Mouse (Mus musculus): Measurements from ENCODE around the gene Kbtbd3. TPM values are rescaled to one million over a fixed set of nuclear protein-coding genes. Genes with fewer than 3 reads are reported as not detected.

Gene Kbtbd3
- polyA plus RNA-seq (2015; fragmentation: Nextera tagmentation; extraction: Ambion mirVana) = 9.3 and 10.1 TPM in 2 replicates

DNA sequence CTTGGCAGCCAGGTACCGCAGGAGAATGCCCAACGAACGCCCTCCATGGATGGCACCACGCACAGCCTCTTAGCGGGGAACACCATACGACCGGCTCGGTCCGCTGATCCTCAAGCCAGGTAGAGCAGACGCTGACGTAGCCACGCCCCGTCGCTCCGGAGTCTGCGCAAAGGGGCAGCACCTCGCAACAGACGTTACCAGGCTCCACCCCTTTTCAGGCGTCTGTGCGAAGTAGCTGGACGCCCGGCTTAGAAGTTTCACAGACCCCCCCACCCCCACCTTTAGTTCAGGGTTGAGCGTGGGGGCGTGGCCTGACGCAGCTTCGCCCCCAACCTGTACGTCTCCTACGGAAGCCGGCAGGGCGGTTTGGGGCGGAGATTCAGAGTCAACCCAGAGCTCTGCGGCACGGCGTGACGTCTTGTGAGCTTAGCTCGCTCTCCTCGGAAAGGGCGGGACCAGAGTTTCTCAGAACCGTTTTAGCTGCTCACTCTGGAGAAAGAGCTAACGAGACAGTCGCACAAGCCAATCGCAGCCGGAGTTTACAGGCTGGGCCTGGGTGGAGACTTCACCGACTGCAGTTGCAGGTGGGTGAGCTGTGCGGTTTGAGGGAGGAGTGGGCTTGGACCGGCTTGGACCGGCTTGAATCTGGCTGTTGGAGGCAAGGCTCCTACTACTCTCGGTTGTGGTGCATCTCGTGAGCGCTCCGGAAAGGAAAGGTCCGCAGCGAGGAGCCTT is at the start of gene Kbtbd3, which contains the start of gene Aasdhppt:
Kbtbd3 (plus strand) TSS at position 483 of the 735 bp plus-strand sequence.
Aasdhppt (minus strand) TSS at position 121 of the 735 bp plus-strand sequence.
- ATAC-seq (replicated peaks) = peak; percentile 99
- H3K9me3 ChIP-seq = no peaks in the 10 kb centered on the region
- H3K9ac ChIP-seq (replicated peaks) = peak within 1 kb of the TSS; percentile 64
- H3K36me3 ChIP-seq = no peaks in the 10 kb centered on the region
- WGBS = under 1% methylated on average over 53 of the region's 53 CpGs
- no peaks in the 10 kb centered on the region for H3K27me3 ChIP-seq
- H3K27ac ChIP-seq (replicated peaks) = peak within 1 kb of the TSS; percentile 87
- H3K4me1 ChIP-seq = peaks cover 24% of the 10 kb centered on the region
- peak within 1 kb of the TSS; percentile 84 for H3K4me3 ChIP-seq
- H3K4me2 ChIP-seq (replicated peaks) = peak within 1 kb of the TSS; percentile 67

DNA sequence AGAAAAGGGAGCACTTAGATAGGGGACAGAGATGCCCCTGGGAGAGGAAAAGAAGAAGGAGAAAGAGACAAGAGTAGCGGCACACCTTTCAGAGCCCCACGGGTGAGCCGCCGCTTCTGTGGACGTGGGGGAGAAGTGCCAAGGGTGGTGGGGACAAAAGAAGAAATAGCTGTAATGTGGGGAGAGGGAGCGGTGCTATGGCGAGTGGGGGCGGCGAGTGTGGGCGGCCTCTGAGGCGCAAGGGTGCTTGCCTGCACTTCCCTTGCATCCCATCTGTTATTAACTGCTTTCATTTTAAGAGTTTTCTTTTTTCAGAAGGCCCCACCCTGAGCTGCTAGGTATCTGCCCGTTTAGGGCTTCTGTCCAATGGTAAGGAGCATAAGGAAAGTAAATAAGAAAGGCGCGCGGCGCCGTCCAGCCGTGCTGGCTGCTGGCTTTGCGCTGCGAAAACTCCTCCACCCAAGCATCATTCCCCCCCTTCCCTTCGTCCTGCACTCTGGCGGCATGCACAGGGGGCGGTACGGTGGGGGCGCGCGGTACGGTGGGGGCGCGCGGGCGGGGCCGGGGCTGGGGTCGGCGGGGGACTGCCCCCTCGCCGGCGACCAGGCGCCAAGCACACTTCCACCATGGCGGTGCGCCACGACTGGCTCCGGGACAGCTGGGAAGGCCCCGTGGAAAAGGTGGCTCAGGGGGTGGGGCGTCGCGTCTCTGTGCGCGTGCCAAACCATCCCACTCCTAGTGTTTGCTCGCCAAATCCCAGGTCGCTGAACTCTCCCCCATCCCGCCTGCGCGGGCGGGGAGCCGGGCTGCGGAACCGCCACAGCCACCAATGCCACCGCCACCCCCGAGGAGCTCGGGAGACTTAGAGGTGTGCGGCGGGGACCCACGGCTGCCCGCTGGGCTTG is 49.5 kb upstream of the Kbtbd3 start:
- no peak overlapping the region for H3K9ac ChIP-seq (replicated peaks)
- 54% methylated on average over 64 of the region's 65 CpGs for WGBS

DNA sequence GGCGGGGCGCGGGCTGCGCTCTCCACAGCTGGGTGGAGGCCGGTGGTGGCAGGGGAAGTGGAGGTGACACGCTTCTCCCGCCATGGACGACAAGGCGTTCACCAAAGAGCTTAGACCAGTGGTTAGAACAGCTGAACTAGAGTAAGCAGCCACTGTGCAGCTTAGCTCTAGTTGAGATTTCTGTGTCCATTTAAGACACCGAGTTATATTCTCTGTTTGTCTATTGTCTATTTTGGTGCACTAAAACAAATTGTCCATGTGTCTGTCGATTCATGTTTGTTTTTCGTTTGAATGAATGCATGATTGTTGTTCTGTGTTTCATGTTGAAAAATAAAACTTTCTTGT is 48.9 kb upstream of the Kbtbd3 start:
- H3K27ac ChIP-seq (replicated peaks) = no peak overlapping the region
- H3K9ac ChIP-seq (replicated peaks) = no peak overlapping the region
- H3K27me3 ChIP-seq = no peaks in the 10 kb centered on the region
- peak overlapping the region; percentile 34 for H3K4me3 ChIP-seq
- 68% methylated on average over 12 of the region's 12 CpGs for WGBS
- H3K4me2 ChIP-seq (replicated peaks) = 0 out of 2 replicates have a peak overlapping the region, but pooled peaks have one; percentile 8
- H3K9me3 ChIP-seq = peaks cover 10% of the 10 kb centered on the region; the same call in 1 of the 2 replicates
- no peaks in the 10 kb centered on the region for H3K4me1 ChIP-seq
- ATAC-seq (replicated peaks) = no peak
- H3K36me3 ChIP-seq = no peaks in the 10 kb centered on the region

More for the DNA sequence above, 49.5 kb upstream of the Kbtbd3 start:
- 0 out of 2 replicates have a peak overlapping the region, but pooled peaks have one; percentile 8 for H3K4me2 ChIP-seq (replicated peaks)
- no peaks in the 10 kb centered on the region for H3K36me3 ChIP-seq
- H3K27me3 ChIP-seq = no peaks in the 10 kb centered on the region
- H3K9me3 ChIP-seq = peaks cover 10% of the 10 kb centered on the region; the same call in 1 of the 2 replicates
- ATAC-seq (replicated peaks) = peak; percentile 61
- no peaks in the 10 kb centered on the region for H3K4me1 ChIP-seq
- peak overlapping the region; percentile 34 for H3K4me3 ChIP-seq
- no peak overlapping the region for H3K27ac ChIP-seq (replicated peaks)

DNA sequence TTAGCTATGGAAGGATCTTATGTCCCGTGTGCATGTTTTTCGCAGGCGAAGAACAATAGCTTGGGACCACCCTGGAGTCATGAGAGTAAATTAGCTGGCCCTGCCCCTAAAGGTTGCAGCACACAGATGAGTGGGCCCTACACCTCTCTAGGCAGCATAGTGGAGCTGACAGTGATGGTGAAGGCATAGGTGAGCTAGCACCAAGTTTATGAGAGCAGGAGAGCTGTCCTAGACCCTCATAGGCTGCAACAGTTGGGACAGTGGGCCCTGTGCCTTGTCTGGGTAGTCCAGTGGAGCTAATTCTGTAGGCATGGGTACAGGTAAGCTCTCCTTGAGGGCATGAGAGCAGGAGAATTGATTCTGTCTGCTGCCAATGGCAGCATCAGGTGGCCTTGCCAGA is 42.8 kb upstream of the Kbtbd3 start:
- Histone ChIP-seq H3K9ac (replicated peaks) (no peak overlapping the region), H3K4me1 (no peaks in the 10 kb centered on the region), H3K4me3 (no peak overlapping the region), H3K27ac (replicated peaks) (no peak overlapping the region), H3K27me3 (no peaks in the 10 kb centered on the region), H3K9me3 (no peaks in the 10 kb centered on the region), H3K36me3 (no peaks in the 10 kb centered on the region), H3K4me2 (replicated peaks) (no peak overlapping the region)
- 0 out of 2 replicates have a peak, but pooled peaks have one; percentile 16 for ATAC-seq (replicated peaks)
- 95% methylated on average over 3 of the region's 3 CpGs for WGBS

DNA sequence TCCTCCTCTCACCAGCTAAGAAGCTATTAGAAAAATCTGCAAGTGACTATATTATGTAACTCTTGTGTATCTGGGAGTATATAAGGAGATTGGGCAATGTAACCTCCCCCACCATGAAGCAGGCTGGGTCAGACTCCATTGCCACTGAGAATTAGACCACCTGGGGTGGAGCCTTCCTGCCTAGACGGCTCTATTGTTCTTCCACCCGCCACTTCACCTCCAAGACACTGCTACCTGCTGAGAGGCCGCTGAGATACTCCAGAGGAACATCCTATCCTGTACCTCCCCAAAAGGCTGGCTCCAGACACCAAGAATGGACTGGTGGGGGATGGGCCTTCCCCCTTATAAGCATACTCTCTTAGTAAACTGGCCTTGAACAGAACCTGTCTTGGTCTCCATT is 25.8 kb upstream of the Kbtbd3 start:
- Histone ChIP-seq H3K9me3 (no peaks in the 10 kb centered on the region), H3K27ac (replicated peaks) (no peak overlapping the region), H3K36me3 (peaks cover 6% of the 10 kb centered on the region), H3K4me2 (replicated peaks) (no peak overlapping the region), H3K4me3 (no peak overlapping the region), H3K9ac (replicated peaks) (no peak overlapping the region), H3K27me3 (no peaks in the 10 kb centered on the region), H3K4me1 (no peaks in the 10 kb centered on the region)
- WGBS = 4% methylated on average over 3 of the region's 3 CpGs
- ATAC-seq (replicated peaks) = 0 out of 2 replicates have a peak, but pooled peaks have one; percentile 16

DNA sequence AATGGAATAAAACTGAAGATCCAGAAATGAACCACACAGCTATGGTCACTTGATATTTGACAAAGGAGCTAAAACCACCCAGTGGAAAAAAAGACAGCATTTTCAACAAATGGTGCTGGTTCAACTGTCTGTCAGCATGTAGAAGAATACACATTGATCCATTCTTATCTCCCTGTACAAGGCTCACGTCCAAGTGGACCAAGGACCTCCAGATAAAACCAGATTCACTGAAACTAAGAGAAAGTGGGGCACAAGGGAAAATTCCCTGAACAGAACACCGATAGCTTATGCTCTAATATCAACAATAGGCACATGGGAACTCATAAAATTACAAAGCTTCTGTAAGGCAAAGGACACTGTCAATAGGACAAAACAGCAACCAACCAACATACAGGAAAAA is 9.2 kb upstream of the Kbtbd3 start:
- no peaks in the 10 kb centered on the region for H3K4me1 ChIP-seq
- no peak overlapping the region for H3K27ac ChIP-seq (replicated peaks)
- 93% methylated on average over 2 of the region's 2 CpGs for WGBS
- no peak overlapping the region for H3K4me2 ChIP-seq (replicated peaks)
- no peaks in the 10 kb centered on the region for H3K9me3 ChIP-seq
- no peak overlapping the region for H3K4me3 ChIP-seq
- ATAC-seq (replicated peaks) = no peak
- H3K36me3 ChIP-seq = peaks cover 21% of the 10 kb centered on the region
- no peaks in the 10 kb centered on the region for H3K27me3 ChIP-seq
- H3K9ac ChIP-seq (replicated peaks) = no peak overlapping the region

DNA sequence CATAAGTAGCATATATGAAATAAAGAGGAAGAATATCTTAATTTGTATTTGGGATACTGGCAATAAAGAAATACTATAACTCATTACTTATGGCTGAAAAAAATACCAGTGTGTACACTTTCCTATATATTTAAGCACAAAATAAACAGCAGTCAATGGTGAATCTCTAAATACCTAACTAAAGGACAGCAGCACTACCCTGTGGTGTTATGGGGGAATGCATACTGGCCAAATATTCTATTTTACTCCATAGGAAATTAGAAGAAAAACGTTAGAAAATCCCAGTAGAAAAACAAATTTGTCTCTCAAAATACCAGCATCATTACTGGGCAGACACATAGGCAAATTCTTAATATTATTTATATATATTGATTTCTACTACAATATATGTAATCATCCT is 4.8 kb upstream of the Kbtbd3 start:
- no peak overlapping the region for H3K27ac ChIP-seq (replicated peaks)
- no peaks in the 10 kb centered on the region for H3K27me3 ChIP-seq
- no peak overlapping the region for H3K9ac ChIP-seq (replicated peaks)
- no peak overlapping the region for H3K4me2 ChIP-seq (replicated peaks)
- ATAC-seq (replicated peaks) = no peak
- H3K4me3 ChIP-seq = no peak overlapping the region
- WGBS = 54% methylated on average over 1 of the region's 1 CpGs
- peaks cover 17% of the 10 kb centered on the region for H3K4me1 ChIP-seq
- H3K36me3 ChIP-seq = peaks cover 14% of the 10 kb centered on the region; the same call in 1 of the 2 replicates
- H3K9me3 ChIP-seq = no peaks in the 10 kb centered on the region

DNA sequence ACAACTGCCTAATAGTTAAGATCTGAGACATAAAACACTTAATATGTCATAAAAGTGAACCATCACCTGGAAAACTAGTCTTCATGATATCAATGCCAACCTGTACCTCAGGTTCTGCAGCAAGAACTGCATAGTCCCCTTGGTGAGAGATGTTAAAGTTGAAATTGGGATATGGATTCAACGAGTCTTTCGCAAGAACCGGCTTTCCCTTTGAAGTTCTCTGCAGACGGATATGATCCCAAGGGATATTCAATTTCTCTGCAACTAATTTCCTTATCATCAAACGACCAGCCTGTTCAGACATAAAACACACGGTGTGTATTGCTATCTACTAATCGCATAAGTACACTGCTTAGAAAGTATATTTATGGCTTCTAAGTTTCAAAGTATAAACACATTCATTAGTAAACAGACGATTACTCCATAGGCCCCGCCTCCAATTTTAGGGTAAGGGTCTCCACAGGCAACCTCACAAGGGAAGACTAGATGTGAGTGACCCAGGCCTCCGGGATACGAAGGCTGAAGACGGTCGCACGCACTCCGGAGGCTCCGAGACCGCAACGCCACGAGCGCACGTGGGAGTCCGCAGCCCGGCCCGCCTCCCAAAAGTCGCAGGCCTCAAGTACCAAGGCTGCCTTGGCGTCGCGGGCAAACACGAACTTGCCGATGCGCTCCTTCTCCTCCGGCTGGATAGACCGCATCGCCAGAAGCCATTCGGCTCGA is 844 bp upstream of the Kbtbd3 start:
- no peaks in the 10 kb centered on the region for H3K9me3 ChIP-seq
- H3K27ac ChIP-seq (replicated peaks) = peak overlapping the region; percentile 87
- peaks cover 24% of the 10 kb centered on the region for H3K4me1 ChIP-seq
- no peaks in the 10 kb centered on the region for H3K27me3 ChIP-seq
- H3K36me3 ChIP-seq = no peaks in the 10 kb centered on the region
- ATAC-seq (replicated peaks) = no peak
- H3K9ac ChIP-seq (replicated peaks) = peak overlapping the region; percentile 64
- peak overlapping the region; percentile 67 for H3K4me2 ChIP-seq (replicated peaks)
- H3K4me3 ChIP-seq = peak overlapping the region; percentile 84
- WGBS = under 1% methylated on average over 36 of the region's 36 CpGs

DNA sequence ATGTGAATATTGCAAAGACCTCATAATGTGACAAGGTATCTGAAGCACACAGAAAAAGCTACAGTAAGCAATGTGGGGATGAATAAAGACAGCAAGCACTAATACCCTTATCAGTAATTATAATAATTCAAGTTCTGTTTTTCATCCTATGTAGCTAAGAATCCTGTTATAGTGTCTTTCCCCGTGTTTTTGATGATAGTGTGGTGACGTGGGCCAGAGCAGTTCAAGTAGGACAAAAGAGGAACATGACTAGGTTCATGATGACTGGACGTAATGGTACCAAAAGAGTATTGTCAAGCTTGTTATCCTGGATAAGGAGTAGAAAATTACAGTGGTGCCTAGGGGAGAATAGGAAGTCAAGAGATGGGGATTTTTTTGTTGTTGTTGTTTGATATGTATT is 1.1 kb downstream of the Kbtbd3 start:
- no peaks in the 10 kb centered on the region for H3K36me3 ChIP-seq
- ATAC-seq (replicated peaks) = no peak
- WGBS = 72% methylated on average over 3 of the region's 3 CpGs
- no peaks in the 10 kb centered on the region for H3K9me3 ChIP-seq
- H3K4me2 ChIP-seq (replicated peaks) = peak overlapping the region; percentile 67
- H3K4me1 ChIP-seq = peaks cover 24% of the 10 kb centered on the region
- H3K4me3 ChIP-seq = peak overlapping the region; percentile 84
- H3K9ac ChIP-seq (replicated peaks) = peak overlapping the region; percentile 64
- peak overlapping the region; percentile 87 for H3K27ac ChIP-seq (replicated peaks)
- no peaks in the 10 kb centered on the region for H3K27me3 ChIP-seq

DNA sequence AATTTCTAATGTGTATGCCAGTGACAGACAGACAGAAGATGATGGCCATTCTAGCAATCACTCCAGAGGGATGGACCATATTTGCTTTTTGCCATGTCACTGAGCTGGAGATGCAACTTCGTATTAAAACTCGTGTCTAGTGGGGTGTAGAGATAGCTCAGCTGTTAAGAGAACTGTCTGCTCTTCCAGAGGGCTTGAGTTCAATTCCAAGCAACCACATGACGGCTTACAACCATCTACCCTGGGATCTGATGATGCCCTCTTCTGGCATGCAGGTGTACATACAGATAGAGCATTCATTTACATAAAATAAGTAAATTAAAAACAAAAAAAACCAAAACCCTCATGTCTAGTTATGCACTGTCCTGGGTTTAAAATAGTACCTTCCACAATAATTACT is 1.5 kb downstream of the Kbtbd3 start:
- H3K27ac ChIP-seq (replicated peaks) = no peak overlapping the region
- no peaks in the 10 kb centered on the region for H3K9me3 ChIP-seq
- no peak overlapping the region for H3K4me3 ChIP-seq
- ATAC-seq (replicated peaks) = no peak
- no peaks in the 10 kb centered on the region for H3K36me3 ChIP-seq
- H3K27me3 ChIP-seq = no peaks in the 10 kb centered on the region
- H3K4me2 ChIP-seq (replicated peaks) = no peak overlapping the region
- WGBS = 79% methylated on average over 3 of the region's 3 CpGs
- H3K9ac ChIP-seq (replicated peaks) = 0 out of 2 replicates have a peak overlapping the region, but pooled peaks have one; percentile 64
- H3K4me1 ChIP-seq = peaks cover 23% of the 10 kb centered on the region

DNA sequence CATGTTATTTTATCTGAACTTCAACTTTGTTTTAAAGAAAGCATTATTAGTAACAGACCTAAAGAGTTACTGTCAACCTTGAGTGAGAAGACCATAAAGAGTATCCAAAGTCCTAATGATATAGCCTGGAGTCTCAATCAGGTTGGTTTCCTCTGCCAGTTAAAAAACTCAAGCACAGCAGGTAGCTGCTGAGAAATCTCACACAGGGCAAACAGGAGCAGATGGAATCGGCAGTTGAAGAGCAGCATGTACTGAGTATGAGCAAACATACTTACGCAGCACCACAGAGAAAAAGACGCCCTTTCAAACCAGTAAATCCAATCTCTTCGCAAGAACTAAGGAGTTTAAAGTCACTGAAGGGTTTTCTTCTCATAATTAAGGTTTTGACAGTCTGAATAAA is 4.3 kb downstream of the Kbtbd3 start:
- Histone ChIP-seq H3K36me3 (0 out of 2 replicates have a peak, but pooled peaks cover 3% of the 10 kb centered on the region), H3K4me3 (no peak overlapping the region), H3K9me3 (no peaks in the 10 kb centered on the region), H3K27me3 (no peaks in the 10 kb centered on the region), H3K27ac (replicated peaks) (no peak overlapping the region), H3K4me1 (peaks cover 7% of the 10 kb centered on the region), H3K9ac (replicated peaks) (no peak overlapping the region), H3K4me2 (replicated peaks) (no peak overlapping the region)
- no peak for ATAC-seq (replicated peaks)
- WGBS = 85% methylated on average over 4 of the region's 4 CpGs

Data from forebrain, embryonic 15.5 days (tissue).